Mouse (Mus musculus) activated CD4-positive, CD25-positive, alpha-beta regulatory T cell, adult 4 months (primary cell): ENCODE measurements around the gene Lgi4. TPM values are rescaled to one million over a fixed set of nuclear protein-coding genes. Genes with fewer than 3 reads are reported as not detected.

Experiments used
- ATAC-seq: one replicate; pipeline ENCODE4 v1.8.0; 2017
- polyA plus RNA-seq, 2 experiments: library from polyadenylated mRNA; unstranded; fragments of 100-300 nt; shearing (Covaris generic); gene quantifications; one replicate each; pipeline ENCODE4 v1.2.1; 2017

Gene Lgi4
- polyA plus RNA-seq, 2 experiments from 2014 or later, result 0.19 TPM; not detected in 1

- no peak for ATAC-seq
Measured at GRCm38 (mm10) chr7:31109091-31109490, 49.9 kb downstream of the Lgi4 start.

GRCm38 (mm10) chr7:31109796-31110195 is 50.7 kb downstream of the Lgi4 start:
- ATAC-seq, result no peak

GRCm38 (mm10) chr7:31110861-31111385 is 51.8 kb downstream of the Lgi4 start:
- ATAC-seq, result peak; percentile 98

- ATAC-seq, result no peak
Measured at GRCm38 (mm10) chr7:31112036-31112435, 52.9 kb downstream of the Lgi4 start.

GRCm38 (mm10) chr7:31113800-31114199 is 54.7 kb downstream of the Lgi4 start:
- ATAC-seq, result no peak

- no peak for ATAC-seq
Measured at GRCm38 (mm10) chr7:31114646-31115045, 55.5 kb downstream of the Lgi4 start.

- ATAC-seq, result no peak
Measured at GRCm38 (mm10) chr7:31115182-31115581, 56.0 kb downstream of the Lgi4 start, which contains the start of gene Hpn. Gene Hpn, minus strand, starts transcription at chr7:31115290.

GRCm38 (mm10) chr7:31115587-31116043 is 56.5 kb downstream of the Lgi4 start:
- no peak for ATAC-seq

GRCm38 (mm10) chr7:31116721-31117145 is 57.6 kb downstream of the Lgi4 start:
- ATAC-seq, result no peak

- no peak for ATAC-seq
Measured at GRCm38 (mm10) chr7:31117465-31117864, 58.3 kb downstream of the Lgi4 start.

- no peak for ATAC-seq
Measured at GRCm38 (mm10) chr7:31118486-31118885, 59.3 kb downstream of the Lgi4 start.

- no peak for ATAC-seq
Measured at GRCm38 (mm10) chr7:31119556-31119955, 60.4 kb downstream of the Lgi4 start.

Other genes with a start within 250 kb of the Lgi4 start
- gene Ffar2, start 235.6 kb upstream of the Lgi4 start, polyA plus RNA-seq, result under 1 TPM; 0.22 to 0.68 TPM
- not detected for gene Ffar3, start 203.2 kb upstream of the Lgi4 start, polyA plus RNA-seq
- under 1 TPM; 0.19 to 0.28 TPM for gene Ffar1, start 197.8 kb upstream of the Lgi4 start, polyA plus RNA-seq
- 1 to 10 TPM; 4.5 to 9.3 TPM for gene Cd22, start 179.0 kb upstream of the Lgi4 start, polyA plus RNA-seq
- not detected for gene Mag, start 144.5 kb upstream of the Lgi4 start, polyA plus RNA-seq
- not detected for gene Hamp2, start 134.7 kb upstream of the Lgi4 start, polyA plus RNA-seq
- gene Hamp, start 115.3 kb upstream of the Lgi4 start, polyA plus RNA-seq, result not detected
- 10 to 100 TPM; 11.9 to 14.2 TPM for gene Usf2, start 102.5 kb upstream of the Lgi4 start, polyA plus RNA-seq
- 1 to 10 TPM; 1.6 to 2.6 TPM for gene Lsr, start 85.9 kb upstream of the Lgi4 start, polyA plus RNA-seq
- under 1 TPM; 0.55 to 0.86 TPM for gene Fam187b, start 85.6 kb upstream of the Lgi4 start, polyA plus RNA-seq
- 1,000 to 10,000 TPM; 2,132 to 2,220 TPM for gene Fxyd5, start 16.9 kb upstream of the Lgi4 start, polyA plus RNA-seq
- gene Fxyd7, start 7.9 kb upstream of the Lgi4 start, polyA plus RNA-seq, result not detected
- gene Fxyd1, start 2.1 kb upstream of the Lgi4 start, polyA plus RNA-seq, result not detected
- gene Fxyd3, start 17.4 kb downstream of the Lgi4 start, polyA plus RNA-seq, result not detected
- 1 to 10 TPM; 4.3 to 5.6 TPM for gene Hpn, start 55.9 kb downstream of the Lgi4 start, polyA plus RNA-seq
- gene Scn1b, start 67.7 kb downstream of the Lgi4 start, polyA plus RNA-seq, result not detected
- 100 to 1,000 TPM in 1 of 2 experiments, 10 to 100 TPM in 1; 81.1 to 115 TPM for gene Gramd1a, start 96.6 kb downstream of the Lgi4 start, polyA plus RNA-seq
- not detected for gene Scgb2b2, start 231.2 kb downstream of the Lgi4 start, polyA plus RNA-seq
- gene Scgb1b2, start 232.5 kb downstream of the Lgi4 start, polyA plus RNA-seq, result under 1 TPM in 1 of 2 experiments, not detected in 1; 0.86 TPM